Mouse (Mus musculus) CH12.LX (cell line): ENCODE measurements around the gene Pan3. TPM values are rescaled to one million over a fixed set of nuclear protein-coding genes. Genes with fewer than 3 reads are reported as not detected.

Experiments
- DNase-seq: peaks from one replicate; pipeline ENCODE4 v3.0.0-alpha.2; 2013; ENCODE audit errors: extremely low read depth
- H3K27ac ChIP-seq: 2 replicates; pipeline ENCODE4 v1.5.1; 2012; ENCODE audit warnings: low read depth, mild to moderate bottlenecking, control low read depth, moderate library complexity; ENCODE audit not compliant: insufficient read depth
- H3K27me3 ChIP-seq: replicated peaks from 2 replicates; pipeline ENCODE3; 2012; ENCODE audit warnings: inconsistent platforms
- H3K36me3 ChIP-seq, 2 experiments: replicated peaks in 1 of 2; 2 replicates each; pipeline versions ENCODE3 to v1.6.1; 2012; ENCODE audit warnings: inconsistent platforms in 1 of 2, low read length in 1 of 2, mild to moderate bottlenecking in 1 of 2, mixed read lengths in 1 of 2, moderate library complexity in 1 of 2; ENCODE audit not compliant: control insufficient read depth in 1 of 2, insufficient read depth in 1 of 2
- H3K4me1 ChIP-seq, 2 experiments: 2 replicates each; pipeline ENCODE4 v1.6.1; 2012; ENCODE audit warnings: inconsistent platforms in 1 of 2, moderate library complexity in 1 of 2; ENCODE audit not compliant: insufficient read depth in 2 of 2, control insufficient read depth in 1 of 2
- H3K4me2 ChIP-seq: 2 replicates; pipeline ENCODE4 v1.6.1; 2012; ENCODE audit warnings: low read depth, mild to moderate bottlenecking, control low read depth; ENCODE audit not compliant: poor library complexity, insufficient read depth, severe bottlenecking
- H3K4me3 ChIP-seq, 3 experiments: fragments of 150-350 bp in 1 of 3; sonication (generic) in 1 of 3; replicated peaks in 1 of 3; 2 replicates each; pipeline versions ENCODE3 to v1.5.1; 2011 to 2012; ENCODE audit warnings: low read depth in 2 of 3, low read length in 2 of 3, mild to moderate bottlenecking in 2 of 3, moderate library complexity in 2 of 3, control low read depth in 1 of 3, improper control_type of control experiment in 1 of 3, inconsistent platforms in 1 of 3, mixed read lengths in 1 of 3; ENCODE audit not compliant: poor library complexity in 1 of 3
- H3K79me2 ChIP-seq: replicated peaks from 2 replicates; pipeline ENCODE4 v1.6.1; 2012; ENCODE audit warnings: mild to moderate bottlenecking, moderate library complexity; ENCODE audit not compliant: control insufficient read depth, poor library complexity, insufficient read depth, severe bottlenecking; ENCODE audit errors: extremely low read depth
- H3K9ac ChIP-seq: 2 replicates; pipeline ENCODE4 v1.6.1; 2012; ENCODE audit warnings: low read depth, mild to moderate bottlenecking, control low read depth, moderate library complexity; ENCODE audit not compliant: insufficient read depth
- H3K9me3 ChIP-seq: replicated peaks from 2 replicates; pipeline ENCODE3; 2012; ENCODE audit warnings: low read length, inconsistent platforms, mixed read lengths
- BHLHE40 ChIP-seq: IDR thresholded peaks from 2 replicates; pipeline ENCODE4 v1.6.1; 2011; ENCODE audit warnings: mild to moderate bottlenecking, low read depth, low read length, improper control_type of control experiment
- CHD2 ChIP-seq: IDR thresholded peaks from 2 replicates; pipeline ENCODE4 v1.6.1; 2011; ENCODE audit warnings: low read length, improper control_type of control experiment
- E2F4 ChIP-seq: IDR thresholded peaks from 2 replicates; pipeline ENCODE4 v1.6.1; 2011; ENCODE audit warnings: low read depth, low read length, improper control_type of control experiment; ENCODE audit not compliant: insufficient replicate concordance
- ELF1 ChIP-seq: IDR thresholded peaks from 2 replicates; pipeline ENCODE4 v1.6.1; 2014; ENCODE audit warnings: low read depth, mild to moderate bottlenecking, inconsistent platforms, low read length, improper control_type of control experiment
- GABPA ChIP-seq: IDR thresholded peaks from 2 replicates; pipeline ENCODE4 v1.6.1; 2012; ENCODE audit warnings: low read depth, low read length, improper control_type of control experiment, inconsistent platforms; ENCODE audit not compliant: insufficient replicate concordance
- JUN ChIP-seq: IDR thresholded peaks from 2 replicates; pipeline ENCODE4 v1.6.1; 2011; ENCODE audit warnings: low read depth, mild to moderate bottlenecking, low read length, improper control_type of control experiment, moderate library complexity; ENCODE audit not compliant: insufficient read depth
- MAZ ChIP-seq: IDR thresholded peaks from 2 replicates; pipeline ENCODE4 v1.6.1; 2012; ENCODE audit warnings: low read depth, mild to moderate bottlenecking, inconsistent platforms, low read length, improper control_type of control experiment, moderate library complexity
- POLR2A ChIP-seq: IDR thresholded peaks from 2 replicates; pipeline ENCODE4 v1.6.1; 2011; ENCODE audit warnings: low read depth, mild to moderate bottlenecking, improper control_type of control experiment, low read length
- POLR2AphosphoS2 ChIP-seq: IDR thresholded peaks from 2 replicates; pipeline ENCODE4 v1.6.1; 2011; ENCODE audit warnings: low read depth, low read length, improper control_type of control experiment
- RAD21 ChIP-seq: IDR thresholded peaks from 2 replicates; pipeline ENCODE4 v1.6.1; 2011; ENCODE audit warnings: low read depth, mild to moderate bottlenecking, low read length, improper control_type of control experiment, moderate library complexity
- RCOR1 ChIP-seq: conservative IDR thresholded peaks from 2 replicates; pipeline ENCODE4 v1.6.1; 2012; ENCODE audit warnings: low read depth, mild to moderate bottlenecking, inconsistent platforms, low read length, improper control_type of control experiment
- TBP ChIP-seq: conservative IDR thresholded peaks from 2 replicates; pipeline ENCODE4 v1.6.1; 2011; ENCODE audit warnings: low read depth, low read length, improper control_type of control experiment
- TCF12 ChIP-seq: IDR thresholded peaks from 2 replicates; pipeline ENCODE4 v1.6.1; 2014; ENCODE audit warnings: low read depth, mild to moderate bottlenecking, inconsistent platforms, low read length, improper control_type of control experiment
- USF2 ChIP-seq: conservative IDR thresholded peaks from 2 replicates; pipeline ENCODE4 v1.6.1; 2011; ENCODE audit warnings: low read depth, low read length, improper control_type of control experiment
- ZC3H11A ChIP-seq: IDR thresholded peaks from 2 replicates; pipeline ENCODE4 v1.6.1; 2012; ENCODE audit warnings: low read depth, mild to moderate bottlenecking, inconsistent platforms, low read length, improper control_type of control experiment
- ZKSCAN1 ChIP-seq: IDR thresholded peaks from 2 replicates; pipeline ENCODE4 v1.6.1; 2012; ENCODE audit warnings: low read depth, inconsistent platforms, low read length, improper control_type of control experiment, borderline replicate concordance
- ZMIZ1 ChIP-seq: IDR thresholded peaks from 2 replicates; pipeline ENCODE4 v1.6.1; 2012; ENCODE audit warnings: low read depth, mild to moderate bottlenecking, inconsistent platforms, low read length, improper control_type of control experiment
- dilution Hi-C: fragments of 300-500 bp; cut with MboI; formaldehyde crosslinking; loops from 2 replicates; pipeline ENCODE4 v1.14.3; 2020; ENCODE audit warnings: low sequenced_read_pairs; ENCODE audit not compliant: extremely low pct_unique_long_range_greater_than_20kb, extremely low pct_ligation_motif_present
- in situ Hi-C: fragments of 300-500 bp; cut with MboI; formaldehyde crosslinking; loops from 3 replicates; pipeline ENCODE4 v1.14.3; 2019; ENCODE audit warnings: low sequenced_read_pairs, low pct_ligation_motif_present, low pct_unique_long_range_greater_than_20kb, mixed read lengths
- polyA plus RNA-seq: library from polyadenylated mRNA; unstranded; fragments of >175 nt; gene quantifications from 2 replicates; pipeline ENCODE4 v1.2.1, GENCODE M21; 2012; ENCODE audit warnings: low read depth; ENCODE audit not compliant: insufficient read length
- total RNA-seq, 2 experiments: library from RNA; depleted of rRNA; stranded (reverse); fragments of 300-350 nt in 1 of 2; fragments of >200 nt in 1 of 2; gene quantifications; 2 replicates each; pipeline ENCODE4 v1.2.3; 2012 to 2014

The Pan3 gene
- total and polyA plus RNA-seq, 3 experiments = 37.6 to 43.5 (median 40.2) TPM

GRCm38 (mm10) chr5:147445252-147445651, 15.3 kb downstream of the Pan3 start:
- TF ChIP-seq ELF1 (no peak), ZMIZ1 (no peak), RAD21 (no peak), ZKSCAN1 (no peak), JUN (no peak)
- DNase-seq = no peak
- H3K9me3 ChIP-seq = no peaks in the 10 kb centered on the region
- in situ Hi-C loops = no loop called here
- no peak overlapping the region for H3K9ac ChIP-seq
- peaks cover 2 to 60% of the 10 kb centered on the region in 2 experiments for H3K36me3 ChIP-seq
- no peak overlapping the region for H3K4me2 ChIP-seq
- H3K4me1 ChIP-seq = peaks cover 8 to 25% of the 10 kb centered on the region in 2 experiments
- no peak overlapping the region for H3K27ac ChIP-seq
- peaks cover 72% of the 10 kb centered on the region for H3K79me2 ChIP-seq
- dilution Hi-C loops = no loop called here
- H3K27me3 ChIP-seq = no peaks in the 10 kb centered on the region
- H3K4me3 ChIP-seq = no peak overlapping the region

DNA sequence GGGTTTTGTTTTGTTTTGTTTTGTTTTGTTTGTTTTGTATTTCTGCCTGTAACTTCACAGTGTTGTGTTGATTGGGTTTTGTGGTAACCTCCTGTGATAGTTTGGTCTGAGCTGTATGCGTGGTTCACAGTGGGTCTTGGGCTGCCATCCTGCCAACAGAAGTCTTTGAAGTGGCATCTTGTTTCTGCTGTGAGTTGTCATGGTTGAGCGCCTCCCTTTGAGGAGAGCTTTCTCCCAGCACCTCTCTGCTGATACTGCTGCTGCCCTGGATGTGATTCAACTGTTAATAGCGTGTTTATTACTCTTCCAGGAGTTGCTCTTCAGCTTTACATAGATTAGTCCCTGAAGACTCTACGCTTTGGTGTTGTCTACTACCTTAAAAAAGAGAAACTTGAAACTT, 18.6 kb downstream of the Pan3 start:
- H3K4me3 ChIP-seq = no peak overlapping the region
- TF ChIP-seq E2F4 (no peak), ZC3H11A (no peak), CHD2 (no peak), GABPA (no peak), BHLHE40 (no peak), USF2 (no peak)
- in situ Hi-C loops (no loop called here), dilution Hi-C loops (no loop called here)
- no peak for DNase-seq
- H3K27ac ChIP-seq = no peak overlapping the region
- H3K9ac ChIP-seq = no peak overlapping the region
- peaks cover 51% of the 10 kb centered on the region for H3K79me2 ChIP-seq
- H3K4me1 ChIP-seq = peaks cover 8 to 25% of the 10 kb centered on the region in 2 experiments
- H3K27me3 ChIP-seq = no peaks in the 10 kb centered on the region
- no peaks in the 10 kb centered on the region for H3K9me3 ChIP-seq
- peaks cover 14 to 58% of the 10 kb centered on the region in 2 experiments for H3K36me3 ChIP-seq
- H3K4me2 ChIP-seq = no peak overlapping the region

DNA sequence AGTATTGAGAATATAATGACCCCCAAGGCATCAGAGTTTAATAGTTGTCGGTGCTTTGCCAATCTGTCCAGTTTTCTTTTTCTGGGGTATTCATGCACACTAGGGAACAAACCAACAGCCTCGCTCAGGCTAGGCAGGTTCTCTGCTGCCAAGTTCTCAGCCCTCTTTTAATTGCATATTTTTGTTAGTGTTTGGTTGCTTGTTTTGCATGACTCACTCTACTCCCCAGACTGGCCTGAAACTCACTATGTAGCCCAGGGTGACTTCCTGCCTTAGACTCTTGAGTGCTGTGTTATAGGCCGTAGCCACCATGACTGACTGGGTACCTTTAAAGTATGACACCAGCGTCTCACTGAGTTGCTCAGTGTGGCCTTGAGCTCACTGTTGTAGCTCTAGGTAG, 19.0 kb downstream of the Pan3 start:
- Histone ChIP-seq H3K4me1 (peaks cover 8 to 25% of the 10 kb centered on the region in 2 experiments), H3K4me3 (no peak overlapping the region), H3K4me2 (no peak overlapping the region), H3K27me3 (no peaks in the 10 kb centered on the region), H3K36me3 (peaks cover 14 to 58% of the 10 kb centered on the region in 2 experiments), H3K9me3 (no peaks in the 10 kb centered on the region), H3K27ac (no peak overlapping the region), H3K9ac (no peak overlapping the region), H3K79me2 (peaks cover 51% of the 10 kb centered on the region)
- in situ Hi-C loops = no loop called here
- DNase-seq = no peak
- TF ChIP-seq RCOR1 = no peak
- TF ChIP-seq TCF12 = no peak
- TF ChIP-seq ZC3H11A = no peak
- TF ChIP-seq MAZ = no peak
- TF ChIP-seq POLR2AphosphoS2 = no peak
- no peak for TF ChIP-seq JUN
- no peak for TF ChIP-seq TBP
- no peak for TF ChIP-seq ZMIZ1
- no peak for TF ChIP-seq POLR2A
- no peak for TF ChIP-seq RAD21
- TF ChIP-seq ELF1 = no peak
- no peak for TF ChIP-seq GABPA
- dilution Hi-C loops = no loop called here
